Mouse (Mus musculus): Measurements from ENCODE around the gene Olfr676. TPM values are rescaled to one million over a fixed set of nuclear protein-coding genes. Genes with fewer than 3 reads are reported as not detected.
"Not testable (repeated sequence)": the region's sequence is repeated elsewhere in the genome, so short reads cannot be mapped to it uniquely, and the experiment has no call there.

Gene Olfr676
- polyA plus RNA-seq (2014; fragmentation: Nextera tagmentation; extraction: Ambion mirVana) = not detected in 2 replicates

DNA sequence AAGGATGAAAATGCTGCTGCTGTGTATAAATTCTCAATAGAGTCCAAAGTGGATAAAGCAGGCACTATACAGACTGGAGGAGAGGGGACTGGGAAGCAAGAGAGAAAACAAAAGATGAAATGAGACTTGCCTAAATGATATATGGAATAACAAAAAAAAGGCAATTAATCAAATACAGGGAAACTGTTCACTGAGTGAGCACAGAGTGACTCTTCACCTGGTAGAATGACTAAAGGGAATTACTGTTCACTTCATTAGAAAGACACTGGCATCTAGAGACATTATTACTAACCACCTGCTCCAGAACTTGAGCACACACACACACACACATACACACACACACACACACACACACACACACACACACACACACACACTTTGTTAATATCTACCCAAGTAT lies at the start of gene Olfr676:
TSS of gene Olfr676 (plus strand) at position 301 of the 400 bp plus-strand sequence.
- no peak within 1 kb of the TSS for H3K27ac ChIP-seq (ENCODE audit: low read depth, low read length)
- no peak within 1 kb of the TSS for H3K9ac ChIP-seq (ENCODE audit: low read length)
- ATAC-seq (replicated peaks; ENCODE audit: low FRiP score) (no peak), DNase-seq (ENCODE audit: low spot score) (no peak)
- no peaks in the 10 kb centered on the region for H3K4me1 ChIP-seq (replicated peaks; ENCODE audit: control insufficient read depth, insufficient read depth, low read length)
- no peaks in the 10 kb centered on the region for H3K36me3 ChIP-seq (ENCODE audit: control insufficient read depth, insufficient read depth, low read length)
- H3K4me2 ChIP-seq (ENCODE audit: low read depth, low read length, severe bottlenecking) = no peak within 1 kb of the TSS
- no peaks in the 10 kb centered on the region for H3K9me3 ChIP-seq (ENCODE audit: control insufficient read depth, low read length)
- H3K4me3 ChIP-seq (ENCODE audit: low read depth, low read length) = no peak within 1 kb of the TSS
- H3K27me3 ChIP-seq (ENCODE audit: control insufficient read depth, insufficient read depth, low read length) = no peaks in the 10 kb centered on the region

DNA sequence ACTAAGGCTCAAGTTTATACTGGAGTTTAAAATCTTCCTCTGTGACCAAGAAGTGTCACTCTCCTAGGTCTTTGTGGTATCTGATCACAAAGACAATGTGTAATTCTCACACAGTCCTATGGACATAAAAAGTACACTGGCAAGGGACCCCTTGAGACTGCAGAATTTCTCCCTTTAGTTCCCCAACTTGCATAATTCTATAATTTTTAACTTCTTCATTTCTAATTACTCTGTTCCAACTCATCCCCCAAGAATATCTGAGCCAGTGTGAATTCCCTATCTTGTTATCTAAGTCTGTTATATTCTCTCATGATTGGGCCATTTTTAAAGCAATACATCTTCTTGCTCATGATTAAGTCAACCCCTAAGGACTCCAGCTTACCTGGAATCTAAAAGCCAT lies 30.6 kb upstream of the Olfr676 start, which contains the start of gene Olfr672:
TSS of gene Olfr672 (minus strand) at position 101 of the 400 bp plus-strand sequence.
- no peak within 1 kb of the TSS for H3K4me3 ChIP-seq (ENCODE audit: low read depth, low read length)
- DNase-seq (ENCODE audit: low spot score) = no peak
- no peaks in the 10 kb centered on the region for H3K36me3 ChIP-seq (ENCODE audit: control insufficient read depth, insufficient read depth, low read length)
- no peak within 1 kb of the TSS for H3K9ac ChIP-seq (ENCODE audit: low read length)
- no peaks in the 10 kb centered on the region for H3K4me1 ChIP-seq (replicated peaks; ENCODE audit: control insufficient read depth, insufficient read depth, low read length)
- no peak for ATAC-seq (replicated peaks; ENCODE audit: low FRiP score)
- H3K9me3 ChIP-seq (ENCODE audit: control insufficient read depth, low read length) = no peaks in the 10 kb centered on the region
- H3K27ac ChIP-seq (ENCODE audit: low read depth, low read length) = no peak within 1 kb of the TSS
- H3K4me2 ChIP-seq (ENCODE audit: low read depth, low read length, severe bottlenecking) = no peak within 1 kb of the TSS
- H3K27me3 ChIP-seq (ENCODE audit: control insufficient read depth, insufficient read depth, low read length) = no peaks in the 10 kb centered on the region

DNA sequence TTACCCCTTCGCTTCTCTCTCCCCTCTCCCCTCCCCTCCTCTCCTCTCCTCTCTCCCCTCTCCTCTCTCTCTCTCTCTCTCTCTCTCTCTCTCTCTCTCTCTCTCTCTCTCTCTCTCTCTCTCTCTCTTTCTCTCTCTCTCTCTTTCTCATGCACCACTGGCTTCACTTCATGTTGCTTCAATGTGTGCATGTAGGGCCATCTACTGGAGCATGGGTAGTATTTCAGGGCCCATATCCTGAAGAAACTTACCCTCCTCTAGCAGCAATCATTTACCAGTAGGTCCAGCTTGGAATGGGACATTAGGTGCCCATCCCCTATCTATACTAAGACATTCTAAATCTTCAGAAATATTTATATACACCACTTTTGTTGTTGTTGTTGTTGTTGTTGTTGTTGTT lies 10.0 kb upstream of the Olfr676 start:
- Histone ChIP-seq H3K36me3 (ENCODE audit: control insufficient read depth, insufficient read depth, low read length) (no peaks in the 10 kb centered on the region), H3K27ac (ENCODE audit: low read depth, low read length) (no peak overlapping the region), H3K4me3 (ENCODE audit: low read depth, low read length) (no peak overlapping the region), H3K9me3 (ENCODE audit: control insufficient read depth, low read length) (no peaks in the 10 kb centered on the region), H3K4me1 (replicated peaks; ENCODE audit: control insufficient read depth, insufficient read depth, low read length) (no peaks in the 10 kb centered on the region), H3K27me3 (ENCODE audit: control insufficient read depth, insufficient read depth, low read length) (no peaks in the 10 kb centered on the region), H3K4me2 (ENCODE audit: low read depth, low read length, severe bottlenecking) (no peak overlapping the region), H3K9ac (ENCODE audit: low read length) (no peak overlapping the region)
- no peak for DNase-seq (ENCODE audit: low spot score)
- WGBS = 82% methylated on average over 1 of the region's 1 CpGs
- ATAC-seq (replicated peaks; ENCODE audit: low FRiP score) = no peak

DNA sequence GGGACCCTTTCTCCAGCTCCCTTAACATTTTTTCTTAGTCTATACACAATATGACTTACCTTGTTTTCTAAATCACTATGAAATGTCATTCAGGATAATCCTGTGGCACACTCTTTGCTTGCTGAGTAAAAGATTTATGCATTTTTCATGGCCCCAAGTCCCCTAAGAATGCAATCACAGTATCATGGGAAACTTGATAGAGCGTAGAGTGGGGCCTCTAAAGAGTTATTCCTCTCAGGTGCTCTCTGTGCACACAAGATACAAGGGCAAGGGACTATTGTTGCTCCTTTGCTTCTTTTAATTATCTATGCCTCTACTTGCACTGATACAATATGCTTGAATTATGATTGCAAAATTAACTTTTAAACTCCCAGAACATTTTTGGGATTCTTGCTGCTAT lies 4.1 kb upstream of the Olfr676 start, which contains the start of gene Olfr675:
TSS of gene Olfr675 (minus strand) at position 101 of the 400 bp plus-strand sequence.
- no peaks in the 10 kb centered on the region for H3K27me3 ChIP-seq (ENCODE audit: control insufficient read depth, insufficient read depth, low read length)
- H3K4me2 ChIP-seq (ENCODE audit: low read depth, low read length, severe bottlenecking) = no peak within 1 kb of the TSS
- ATAC-seq (replicated peaks; ENCODE audit: low FRiP score) = no peak
- no peak for DNase-seq (ENCODE audit: low spot score)
- H3K36me3 ChIP-seq (ENCODE audit: control insufficient read depth, insufficient read depth, low read length) = no peaks in the 10 kb centered on the region
- no peaks in the 10 kb centered on the region for H3K9me3 ChIP-seq (ENCODE audit: control insufficient read depth, low read length)
- 81% methylated on average over 1 of the region's 1 CpGs for WGBS
- no peak within 1 kb of the TSS for H3K27ac ChIP-seq (ENCODE audit: low read depth, low read length)
- no peak within 1 kb of the TSS for H3K4me3 ChIP-seq (ENCODE audit: low read depth, low read length)
- no peaks in the 10 kb centered on the region for H3K4me1 ChIP-seq (replicated peaks; ENCODE audit: control insufficient read depth, insufficient read depth, low read length)
- no peak within 1 kb of the TSS for H3K9ac ChIP-seq (ENCODE audit: low read length)

DNA sequence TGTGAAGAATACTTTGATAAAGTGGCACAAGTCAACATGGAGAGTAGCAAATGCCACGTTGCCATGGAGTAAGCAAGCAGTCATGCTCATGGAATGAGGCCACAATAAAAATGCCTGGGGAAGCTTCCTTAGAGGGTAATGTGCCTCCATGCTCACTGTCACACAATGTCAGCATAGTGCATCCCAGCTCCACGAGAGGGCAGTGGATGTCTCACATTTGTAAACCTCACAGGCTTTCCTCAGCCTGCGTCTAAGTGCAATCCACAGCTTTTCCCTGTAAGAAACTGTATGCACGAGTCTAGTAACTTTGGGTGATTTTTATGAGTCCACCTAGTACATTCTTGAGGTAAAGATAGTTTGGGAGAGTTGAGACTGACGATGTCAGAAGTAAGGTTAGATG lies 1.3 kb downstream of the Olfr676 start:
- not testable (repeated sequence) for H3K9me3 ChIP-seq (ENCODE audit: control insufficient read depth, low read length); H3K27ac ChIP-seq (ENCODE audit: low read depth, low read length); ATAC-seq (replicated peaks; ENCODE audit: low FRiP score); H3K4me2 ChIP-seq (ENCODE audit: low read depth, low read length, severe bottlenecking); H3K4me1 ChIP-seq (replicated peaks; ENCODE audit: control insufficient read depth, insufficient read depth, low read length); H3K27me3 ChIP-seq (ENCODE audit: control insufficient read depth, insufficient read depth, low read length); H3K36me3 ChIP-seq (ENCODE audit: control insufficient read depth, insufficient read depth, low read length); H3K9ac ChIP-seq (ENCODE audit: low read length); H3K4me3 ChIP-seq (ENCODE audit: low read depth, low read length); DNase-seq (ENCODE audit: low spot score)
- WGBS = 63% methylated on average over 5 of the region's 5 CpGs

DNA sequence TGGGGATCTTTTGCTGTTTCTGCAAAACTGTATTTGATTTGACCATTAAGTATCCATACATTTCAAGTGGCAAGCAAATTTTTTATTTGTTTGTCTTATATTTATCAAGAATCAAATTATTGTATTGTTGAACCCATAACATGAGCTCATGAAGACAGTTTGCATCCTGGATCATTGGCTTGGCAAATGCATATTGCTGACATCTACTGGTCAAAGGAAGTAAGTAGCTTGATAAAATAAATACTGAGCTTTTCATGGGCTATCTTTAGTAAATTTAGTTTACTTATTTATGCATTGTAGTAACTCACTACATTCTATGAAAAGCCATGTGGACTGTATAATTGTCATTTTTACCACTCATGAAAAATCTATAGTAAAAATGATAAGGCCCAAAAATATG lies 26.5 kb downstream of the Olfr676 start:
- Histone ChIP-seq H3K4me1 (replicated peaks; ENCODE audit: control insufficient read depth, insufficient read depth, low read length) (no peaks in the 10 kb centered on the region), H3K27me3 (ENCODE audit: control insufficient read depth, insufficient read depth, low read length) (no peaks in the 10 kb centered on the region), H3K9ac (ENCODE audit: low read length) (no peak overlapping the region), H3K27ac (ENCODE audit: low read depth, low read length) (no peak overlapping the region), H3K4me2 (ENCODE audit: low read depth, low read length, severe bottlenecking) (no peak overlapping the region), H3K9me3 (ENCODE audit: control insufficient read depth, low read length) (no peaks in the 10 kb centered on the region), H3K36me3 (ENCODE audit: control insufficient read depth, insufficient read depth, low read length) (no peaks in the 10 kb centered on the region), H3K4me3 (ENCODE audit: low read depth, low read length) (no peak overlapping the region)
- ATAC-seq (replicated peaks; ENCODE audit: low FRiP score) (no peak), DNase-seq (ENCODE audit: low spot score) (no peak)

DNA sequence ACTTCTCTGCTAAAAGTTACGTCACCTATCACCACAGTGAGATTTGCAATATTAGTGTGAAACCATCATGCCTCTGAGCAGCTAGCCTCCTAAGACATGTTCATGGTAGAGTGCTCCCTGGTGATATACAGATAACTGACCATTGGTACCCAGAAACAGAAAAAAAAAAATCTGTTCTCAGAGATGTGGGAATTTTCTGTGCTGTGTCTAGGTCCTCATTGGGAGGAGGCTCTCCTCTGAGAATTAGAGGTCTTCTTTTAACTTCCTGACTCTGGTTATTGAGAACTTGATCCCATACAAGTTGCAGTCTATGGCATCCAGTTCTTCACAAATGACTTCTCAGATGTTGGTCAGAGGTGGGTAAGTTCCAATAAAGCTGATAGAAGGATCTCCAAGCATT lies 31.7 kb downstream of the Olfr676 start, which contains the start of gene Olfr678:
TSS of gene Olfr678 (plus strand) at position 301 of the 400 bp plus-strand sequence.
- no peak within 1 kb of the TSS for H3K4me3 ChIP-seq (ENCODE audit: low read depth, low read length)
- no peaks in the 10 kb centered on the region for H3K36me3 ChIP-seq (ENCODE audit: control insufficient read depth, insufficient read depth, low read length)
- WGBS = 86% methylated on average over 1 of the region's 1 CpGs
- no peak within 1 kb of the TSS for H3K4me2 ChIP-seq (ENCODE audit: low read depth, low read length, severe bottlenecking)
- DNase-seq (ENCODE audit: low spot score) (no peak), ATAC-seq (replicated peaks; ENCODE audit: low FRiP score) (no peak)
- H3K9me3 ChIP-seq (ENCODE audit: control insufficient read depth, low read length) = no peaks in the 10 kb centered on the region
- no peak within 1 kb of the TSS for H3K9ac ChIP-seq (ENCODE audit: low read length)
- H3K4me1 ChIP-seq (replicated peaks; ENCODE audit: control insufficient read depth, insufficient read depth, low read length) = no peaks in the 10 kb centered on the region
- no peaks in the 10 kb centered on the region for H3K27me3 ChIP-seq (ENCODE audit: control insufficient read depth, insufficient read depth, low read length)
- no peak within 1 kb of the TSS for H3K27ac ChIP-seq (ENCODE audit: low read depth, low read length)

DNA sequence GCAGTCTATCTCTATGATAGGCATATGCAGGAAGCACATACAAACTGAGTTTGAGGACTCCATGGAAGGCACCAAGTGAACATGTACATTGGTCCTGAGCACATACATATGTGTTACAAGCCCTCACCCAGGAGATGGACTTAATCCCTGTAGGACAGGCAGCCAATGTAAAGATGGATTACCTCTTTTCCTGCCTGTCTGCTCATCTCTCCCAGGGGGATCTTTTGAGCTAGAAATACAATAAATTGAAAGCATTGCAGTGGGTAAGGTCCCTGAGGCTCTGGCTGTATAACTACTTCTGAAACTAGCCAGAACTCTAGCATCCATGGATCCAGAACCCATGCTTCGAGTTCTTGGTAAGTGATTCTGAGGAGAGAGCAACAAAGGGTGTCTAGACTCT lies 48.4 kb downstream of the Olfr676 start, which contains the start of gene Olfr679:
TSS of gene Olfr679 (plus strand) at position 301 of the 400 bp plus-strand sequence.
- Histone ChIP-seq H3K4me3 (ENCODE audit: low read depth, low read length) (no peak within 1 kb of the TSS), H3K4me1 (replicated peaks; ENCODE audit: control insufficient read depth, insufficient read depth, low read length) (no peaks in the 10 kb centered on the region), H3K9me3 (ENCODE audit: control insufficient read depth, low read length) (no peaks in the 10 kb centered on the region), H3K27me3 (ENCODE audit: control insufficient read depth, insufficient read depth, low read length) (no peaks in the 10 kb centered on the region), H3K4me2 (ENCODE audit: low read depth, low read length, severe bottlenecking) (no peak within 1 kb of the TSS), H3K9ac (ENCODE audit: low read length) (no peak within 1 kb of the TSS), H3K36me3 (ENCODE audit: control insufficient read depth, insufficient read depth, low read length) (no peaks in the 10 kb centered on the region), H3K27ac (ENCODE audit: low read depth, low read length) (no peak within 1 kb of the TSS)
- 73% methylated on average over 1 of the region's 1 CpGs for WGBS
- ATAC-seq (replicated peaks; ENCODE audit: low FRiP score) (no peak), DNase-seq (ENCODE audit: low spot score) (no peak)
